Mouse (Mus musculus) left cerebral cortex, postnatal 10 days (tissue): ENCODE results near the gene Gm4340. TPM values are rescaled to one million over a fixed set of nuclear protein-coding genes. Genes with fewer than 3 reads are reported as not detected.
"Not testable (repeated sequence)": the region's sequence is repeated elsewhere in the genome, so short reads cannot be mapped to it uniquely, and the experiment has no call there.

Experiments used
- DNase-seq, 2 experiments: peaks; one replicate each; pipeline ENCODE4 v3.0.0; 2021 to 2022; ENCODE audit warnings: low spot score in 2 of 2, mixed read lengths in 1 of 2; ENCODE audit errors: extremely low spot score in 1 of 2
- intact Hi-C: fragments of 180-260 bp; cut with DNase I; formaldehyde crosslinking; loops from one replicate; pipeline ENCODE4 v1.15.1; 2025
- total RNA-seq, 2 experiments: library from RNA; stranded (reverse); gene quantifications; 2 replicates each; pipeline ENCODE4 v1.2.3; 2021

The Gm4340 gene
- total RNA-seq, result not detected

GRCm38 (mm10) chr10:104193742-104194141 is at the start of gene Gm4340:
Gene Gm4340, plus strand, starts transcription at chr10:104194042.
- intact Hi-C loops, DNase-seq: not testable (repeated sequence)

- DNase-seq, intact Hi-C loops: not testable (repeated sequence)
These were observed 42.6 kb upstream of the Gm4340 start, which contains the start of gene Gm6763 for GRCm38 (mm10) chr10:104151197-104151596. Gene Gm6763, plus strand, starts transcription at chr10:104151497.

GRCm38 (mm10) chr10:104159706-104160105 is 34.1 kb upstream of the Gm4340 start, which contains the start of gene Gm8764:
Gene Gm8764, plus strand, starts transcription at chr10:104160006.
- intact Hi-C loops, DNase-seq: not testable (repeated sequence)

DNA sequence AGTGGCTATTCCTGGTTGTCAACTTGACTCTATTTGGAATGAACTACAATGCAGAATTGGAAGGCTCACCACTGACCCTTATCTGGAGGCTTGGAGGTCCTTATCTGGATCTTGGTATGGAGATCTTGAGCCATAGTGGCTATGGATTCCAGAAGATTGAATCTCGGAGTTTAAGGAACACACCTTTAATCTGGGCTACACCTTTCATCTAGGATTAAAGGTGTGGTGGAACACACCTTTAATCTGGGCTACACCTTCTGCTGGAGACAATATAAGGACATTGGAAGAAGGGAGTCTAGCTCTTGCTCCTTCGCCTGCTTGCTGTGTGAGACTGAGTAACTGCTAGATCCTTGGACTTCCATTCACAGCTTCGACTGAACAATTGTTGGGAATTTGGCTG is 25.6 kb upstream of the Gm4340 start, which contains the start of gene Gm21304:
Gene Gm21304, plus strand, starts transcription at position 301 of the 400 bp plus-strand sequence.
- DNase-seq, intact Hi-C loops: not testable (repeated sequence)

GRCm38 (mm10) chr10:104176724-104177123 is 17.1 kb upstream of the Gm4340 start, which contains the start of gene Gm21312:
Gene Gm21312, plus strand, starts transcription at chr10:104177024.
- DNase-seq, intact Hi-C loops: not testable (repeated sequence)

DNA sequence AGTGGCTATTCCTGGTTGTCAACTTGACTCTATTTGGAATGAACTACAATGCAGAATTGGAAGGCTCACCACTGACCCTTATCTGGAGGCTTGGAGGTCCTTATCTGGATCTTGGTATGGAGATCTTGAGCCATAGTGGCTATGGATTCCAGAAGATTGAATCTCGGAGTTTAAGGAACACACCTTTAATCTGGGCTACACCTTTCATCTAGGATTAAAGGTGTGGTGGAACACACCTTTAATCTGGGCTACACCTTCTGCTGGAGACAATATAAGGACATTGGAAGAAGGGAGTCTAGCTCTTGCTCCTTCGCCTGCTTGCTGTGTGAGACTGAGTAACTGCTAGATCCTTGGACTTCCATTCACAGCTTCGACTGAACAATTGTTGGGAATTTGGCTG is 8.6 kb upstream of the Gm4340 start, which contains the start of gene Gm20765:
Gene Gm20765, plus strand, starts transcription at position 301 of the 400 bp plus-strand sequence.
- intact Hi-C loops, DNase-seq: not testable (repeated sequence)

DNA sequence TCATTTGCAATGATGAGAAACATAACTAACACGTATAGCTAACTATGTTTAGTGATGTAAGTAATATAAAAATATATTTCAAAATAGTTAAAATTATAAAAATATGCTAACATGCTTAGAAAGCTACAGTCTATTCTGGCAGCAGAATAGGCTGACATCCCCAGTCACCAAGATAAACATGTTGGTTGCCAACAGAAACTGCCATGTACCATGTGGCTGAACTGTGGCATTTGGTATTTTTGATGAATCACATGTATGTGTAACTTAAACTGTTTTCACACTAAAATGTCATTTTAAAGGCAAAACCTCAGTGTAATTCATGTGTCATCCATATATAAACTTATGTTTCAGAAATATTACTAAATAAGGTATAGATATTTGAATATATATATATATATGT is 15.8 kb downstream of the Gm4340 start:
- intact Hi-C loops, result no loop called here
- no peak for DNase-seq

DNA sequence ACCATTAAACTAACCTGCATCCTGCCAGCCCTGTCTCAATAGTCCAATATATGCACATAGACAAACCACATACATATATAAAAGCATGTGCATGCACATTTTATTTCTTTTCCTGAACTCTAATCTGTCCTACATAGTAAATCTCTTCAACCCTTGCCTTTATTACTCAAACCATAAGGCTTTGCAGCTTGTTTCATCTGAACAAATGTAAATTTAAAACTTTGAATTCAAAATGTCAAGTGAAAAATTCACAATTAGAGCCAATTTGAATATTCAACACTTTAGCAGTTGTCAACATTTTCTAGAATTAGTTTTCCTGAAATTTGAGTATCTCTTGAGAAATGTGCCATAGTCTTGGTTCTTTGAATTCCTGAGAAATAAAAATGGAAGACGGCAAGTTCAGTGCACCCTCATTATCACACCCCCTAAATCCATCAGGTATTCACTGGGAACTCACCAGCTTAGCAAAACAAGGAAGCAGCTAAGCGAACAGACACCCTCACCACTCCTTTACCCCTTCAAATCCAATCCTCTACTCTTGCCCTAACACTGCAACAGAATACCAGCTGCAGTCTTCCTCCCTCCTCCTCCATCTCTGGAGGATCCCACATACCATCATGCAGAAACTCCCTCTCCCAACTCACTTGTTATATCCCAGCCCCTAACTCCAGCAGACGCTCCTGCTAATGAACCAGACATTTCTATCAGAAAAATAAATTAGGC is 16.6 kb downstream of the Gm4340 start:
- intact Hi-C loops, result no loop called here
- DNase-seq, result no peak

DNA sequence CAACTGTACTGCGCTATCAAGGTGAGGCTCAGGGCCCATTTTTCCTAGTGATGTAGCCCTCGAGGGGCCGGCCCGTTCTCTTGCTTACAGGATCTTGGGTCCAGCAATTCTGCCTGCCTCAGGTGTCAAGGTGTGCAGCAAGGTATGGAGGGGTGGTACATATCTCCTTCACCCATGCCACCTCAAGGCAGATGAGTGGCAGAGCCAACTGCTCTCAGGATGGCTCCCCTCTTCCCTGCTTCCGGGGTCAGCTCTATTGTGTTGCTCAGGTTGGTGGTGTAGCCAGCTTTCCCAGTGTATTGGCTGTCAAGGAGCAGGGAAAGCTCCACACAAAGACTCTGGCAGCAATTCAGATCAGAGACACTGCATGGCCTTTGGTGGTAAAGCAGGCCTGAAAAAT is 20.7 kb downstream of the Gm4340 start:
- peak in 1 of 2 experiments; percentile 5 for DNase-seq
- intact Hi-C loops, result no loop called here

GRCm38 (mm10) chr10:104220303-104221021 is 26.6 kb downstream of the Gm4340 start:
- intact Hi-C loops, result no loop called here
- DNase-seq, result no peak

Other genes with a start within 250 kb of the Gm4340 start
- gene Gm21293, start 51.1 kb upstream of the Gm4340 start, total RNA-seq, result not detected
- gene Gm6763, start 42.5 kb upstream of the Gm4340 start, total RNA-seq, result not detected
- gene Gm8764, start 34.0 kb upstream of the Gm4340 start, total RNA-seq, result not detected
- not detected for gene Gm21304, start 25.5 kb upstream of the Gm4340 start, total RNA-seq
- gene Gm21312, start 17.0 kb upstream of the Gm4340 start, total RNA-seq, result not detected
- not detected for gene Gm20765, start 8.5 kb upstream of the Gm4340 start, total RNA-seq